Mouse (Mus musculus) CD4-positive naive resting alpha-beta T cell, adult 57 days (primary cell): ENCODE measurements around the gene Tm2d1. TPM values are rescaled to one million over a fixed set of nuclear protein-coding genes. Genes with fewer than 3 reads are reported as not detected.

Experiments used
- total RNA-seq: library from RNA; stranded (reverse); gene quantifications from one replicate; pipeline ENCODE4 v1.2.4, GENCODE M21; 2023

Tm2d1 gene
- 15.6 TPM for total RNA-seq

DNA sequence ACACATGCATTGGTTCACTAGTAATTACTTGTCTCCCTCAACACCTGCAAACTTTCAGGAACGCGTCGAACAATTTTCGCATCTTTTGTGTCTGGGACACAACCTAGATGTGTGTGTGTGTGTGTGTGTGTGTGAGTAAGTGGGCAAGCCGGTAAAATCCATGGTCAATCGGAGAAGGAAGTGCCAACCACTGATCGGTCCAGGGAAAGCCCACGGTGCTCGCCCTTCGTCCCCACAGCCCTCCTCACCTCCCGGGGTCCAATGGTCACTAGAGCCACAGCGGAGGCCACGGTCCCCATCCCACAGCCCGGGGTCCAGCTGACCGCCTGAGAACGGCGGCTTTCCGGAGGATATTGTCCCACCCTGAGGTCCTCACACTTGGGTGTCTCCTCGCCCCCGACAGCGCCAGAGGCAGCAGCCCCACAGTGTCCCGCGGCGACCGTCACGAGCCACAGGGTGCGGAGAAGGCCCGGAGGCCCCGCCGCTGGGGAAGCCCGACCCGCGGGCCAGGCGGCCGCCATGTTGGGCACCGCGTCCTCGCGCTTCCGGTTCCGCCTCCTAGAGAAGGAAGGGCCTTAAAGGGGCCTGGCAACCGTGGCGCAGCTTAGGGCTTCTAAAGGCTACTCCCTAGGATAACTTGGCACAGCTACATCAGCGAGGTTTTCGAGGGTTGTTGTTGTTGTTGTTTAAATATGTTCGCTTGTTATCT, at the start of gene Tm2d1:
Gene Tm2d1, minus strand, starts transcription at position 591 of the 709 bp plus-strand sequence.

DNA sequence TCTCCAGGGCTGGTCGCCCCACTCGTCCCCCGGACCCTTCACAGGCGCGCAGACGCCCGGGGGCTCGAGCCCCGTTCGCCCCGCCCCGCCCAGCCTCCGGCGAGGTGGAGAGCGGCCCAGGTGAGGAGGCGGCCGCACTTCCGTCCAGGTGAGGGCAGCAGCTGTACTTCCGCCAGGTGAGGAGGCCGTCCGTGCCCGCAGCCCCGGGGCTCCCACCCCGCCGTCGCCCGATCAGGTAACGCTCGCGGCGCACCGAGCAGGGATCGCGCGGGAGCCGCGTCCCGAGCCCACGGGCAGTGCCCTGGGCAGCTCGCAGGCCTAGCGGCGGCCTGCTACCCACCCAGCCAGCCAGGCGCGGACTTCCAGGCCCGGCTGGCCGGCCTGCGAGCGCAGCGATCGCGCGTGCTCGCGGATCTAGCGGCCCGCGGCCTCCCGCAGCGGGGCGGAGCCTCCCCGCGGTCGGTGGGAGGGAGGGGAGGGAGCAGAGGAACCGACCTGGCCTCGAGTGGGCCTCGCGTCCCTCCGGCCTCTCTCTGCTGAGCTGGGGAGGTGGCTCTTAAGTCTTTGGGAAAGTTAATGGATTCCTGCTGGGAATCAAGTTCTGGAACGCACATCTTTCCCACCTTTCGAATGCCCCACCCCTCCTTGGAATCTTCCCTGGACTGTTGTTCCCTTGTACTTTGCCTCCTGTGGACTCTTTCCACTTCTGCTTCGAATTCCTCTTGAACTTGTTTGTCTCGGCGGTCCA, 12.8 kb upstream of the Tm2d1 start, which contains the start of gene Patj:
Gene Patj, plus strand, starts transcription at position 96 of the 748 bp plus-strand sequence.

Other genes starting within 250 kb of the Tm2d1 start
- 215 TPM for gene Patj, start 12.5 kb upstream of the Tm2d1 start, total RNA-seq